Mouse (Mus musculus): Measurements from ENCODE around the gene Per1.

GRCm38 (mm10) chr11:69071262-69071661, 23.8 kb upstream of the Per1 start:
- no peak for TF ChIP-seq EP300 (IDR thresholded peaks at IDR 0.05)
- TF ChIP-seq CTCF (IDR thresholded peaks at IDR 0.05) = no peak
